Mouse (Mus musculus) brain, adult 2 months (tissue): ENCODE results near the gene Cdkn2d.
A peak's percentile ranks its signal among the peaks of the same experiment; 100 is the strongest.
"Not testable (repeated sequence)": the region's sequence is repeated elsewhere in the genome, so short reads cannot be mapped to it uniquely, and the experiment has no call there.

Source experiments
- DNase-seq: peaks from one replicate; pipeline ENCODE4 v3.0.0; 2011; ENCODE audit warnings: low read depth, low spot score

Cdkn2d gene

GRCm38 (mm10) chr9:21318792-21319191, 27.6 kb upstream of the Cdkn2d start:
- DNase-seq: no peak

GRCm38 (mm10) chr9:21316696-21317095, 25.5 kb upstream of the Cdkn2d start:
- DNase-seq: no peak

GRCm38 (mm10) chr9:21315421-21315820, 24.2 kb upstream of the Cdkn2d start:
- DNase-seq: no peak

GRCm38 (mm10) chr9:21314367-21315140, 23.3 kb upstream of the Cdkn2d start:
- DNase-seq: no peak

GRCm38 (mm10) chr9:21313394-21313793, 22.2 kb upstream of the Cdkn2d start:
- DNase-seq: peak; percentile 92

- DNase-seq: no peak
These were observed 20.9 kb upstream of the Cdkn2d start, which contains the start of gene Ap1m2 for GRCm38 (mm10) chr9:21312134-21312533. TSS of gene Ap1m2 (minus strand) at chr9:21312337.

- DNase-seq: no peak
These were observed 20.5 kb upstream of the Cdkn2d start for GRCm38 (mm10) chr9:21311695-21312094.

GRCm38 (mm10) chr9:21309150-21309741, 18.0 kb upstream of the Cdkn2d start:
- DNase-seq: peak; percentile 44

- no peak for DNase-seq
These were observed 13.9 kb upstream of the Cdkn2d start for GRCm38 (mm10) chr9:21305065-21305464.

- no peak for DNase-seq
These were observed 7.8 kb upstream of the Cdkn2d start for GRCm38 (mm10) chr9:21299014-21299413.

GRCm38 (mm10) chr9:21292271-21292670, 1.1 kb upstream of the Cdkn2d start:
- DNase-seq: no peak

- DNase-seq: not testable (repeated sequence)
These were observed 661 bp upstream of the Cdkn2d start for GRCm38 (mm10) chr9:21291868-21292267.

GRCm38 (mm10) chr9:21290589-21290988, 618 bp downstream of the Cdkn2d start:
- DNase-seq: peak; percentile 70

GRCm38 (mm10) chr9:21289337-21289671, 1.9 kb downstream of the Cdkn2d start:
- no peak for DNase-seq

- DNase-seq: no peak
These were observed 2.5 kb downstream of the Cdkn2d start for GRCm38 (mm10) chr9:21288404-21289336.

GRCm38 (mm10) chr9:21287571-21288402, 3.4 kb downstream of the Cdkn2d start, which contains the start of gene Kri1:
TSS of gene Kri1 (minus strand) at chr9:21287969.
- DNase-seq: peak; percentile 100

GRCm38 (mm10) chr9:21286753-21287152, 4.5 kb downstream of the Cdkn2d start:
- DNase-seq: no peak

- DNase-seq: no peak
These were observed 7.2 kb downstream of the Cdkn2d start for GRCm38 (mm10) chr9:21283994-21284393.

- no peak for DNase-seq
These were observed 7.6 kb downstream of the Cdkn2d start for GRCm38 (mm10) chr9:21283591-21283990.

GRCm38 (mm10) chr9:21277776-21278175, 13.4 kb downstream of the Cdkn2d start:
- DNase-seq: no peak

- no peak for DNase-seq
These were observed 14.9 kb downstream of the Cdkn2d start for GRCm38 (mm10) chr9:21276307-21276706.
